Mouse (Mus musculus) adrenal gland, adult 18-20 months (tissue): ENCODE data around the gene Tdrd9. TPM values are rescaled to one million over a fixed set of nuclear protein-coding genes. Genes with fewer than 3 reads are reported as not detected.

Experiments
- DNase-seq, 2 experiments: peaks; one replicate each; pipeline ENCODE4 v3.0.0; 2021 to 2022; ENCODE audit warnings: low spot score in 2 of 2
- total RNA-seq, 2 experiments: library from RNA; stranded (reverse); gene quantifications; 1 replicate in 1 of 2; 2 replicates in 1 of 2; pipeline ENCODE4 v1.2.3; 2021

Tdrd9 gene
- total RNA-seq, 2 experiments from 2014 or later: 0.30 TPM; not detected in 1

DNA sequence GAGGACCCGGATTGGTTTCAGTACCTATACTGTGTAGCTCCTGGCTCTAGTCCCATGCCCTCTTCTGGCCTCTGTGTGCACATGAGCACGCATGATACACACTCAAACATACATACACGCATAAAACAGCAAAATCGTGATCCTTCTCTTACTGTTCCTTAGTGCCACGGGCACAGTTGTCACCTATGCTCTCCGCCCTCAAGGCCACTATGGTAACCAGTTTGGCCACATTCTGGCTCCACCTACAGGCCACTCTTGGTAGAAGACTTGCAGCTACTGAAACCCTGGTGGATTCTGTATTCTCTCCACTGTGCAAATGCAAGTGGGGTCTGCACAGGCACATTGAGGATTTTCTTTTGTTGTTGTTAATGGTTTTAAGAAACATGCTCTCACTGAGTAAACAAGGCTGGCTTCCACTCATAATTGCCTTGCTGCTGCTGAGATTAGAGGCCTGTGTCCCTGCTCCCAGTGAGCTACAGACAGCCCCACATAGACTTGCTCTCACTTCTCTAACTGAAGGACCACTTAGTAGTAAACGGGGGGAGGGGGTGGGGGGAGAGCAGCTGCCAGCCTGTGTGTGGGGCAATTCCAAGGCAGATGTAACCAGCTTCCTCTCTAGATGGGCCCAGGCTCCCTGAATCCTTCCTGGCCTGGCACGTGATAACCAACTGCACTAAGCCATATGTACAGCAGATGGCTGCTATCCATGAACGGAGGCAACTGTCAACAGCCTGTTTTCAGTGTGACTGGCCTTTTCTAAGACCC, 13.1 kb upstream of the Tdrd9 start:
- DNase-seq: peak; percentile 69 to 71

DNA sequence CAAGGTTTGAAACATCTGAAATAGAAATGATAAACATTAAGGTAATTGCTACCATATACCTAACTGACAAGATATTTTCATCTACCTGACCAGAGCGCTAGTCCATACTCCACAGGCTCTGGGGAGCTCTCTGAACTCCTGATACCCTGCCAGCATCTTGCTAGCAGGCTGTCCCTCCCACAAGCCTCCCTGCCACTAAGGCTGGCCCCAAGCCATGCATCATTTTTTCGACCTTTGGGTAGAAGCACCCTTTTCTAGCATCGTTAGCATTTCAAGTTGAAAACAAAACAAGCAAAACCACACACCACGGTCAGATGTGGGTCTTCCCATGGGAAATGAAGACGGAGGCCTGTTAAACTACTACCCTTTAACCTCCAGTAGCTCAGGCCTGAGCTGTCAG, 8.0 kb upstream of the Tdrd9 start:
- DNase-seq: no peak

- peak; percentile 100 for DNase-seq
Measured at GRCm38 (mm10) chr12:111966683-111967173, 4.6 kb upstream of the Tdrd9 start, which contains the start of gene Atp5mpl. Gene Atp5mpl (minus strand): TSS chr12:111966977.

GRCm38 (mm10) chr12:111970085-111970484, 1.3 kb upstream of the Tdrd9 start:
- DNase-seq: no peak

DNA sequence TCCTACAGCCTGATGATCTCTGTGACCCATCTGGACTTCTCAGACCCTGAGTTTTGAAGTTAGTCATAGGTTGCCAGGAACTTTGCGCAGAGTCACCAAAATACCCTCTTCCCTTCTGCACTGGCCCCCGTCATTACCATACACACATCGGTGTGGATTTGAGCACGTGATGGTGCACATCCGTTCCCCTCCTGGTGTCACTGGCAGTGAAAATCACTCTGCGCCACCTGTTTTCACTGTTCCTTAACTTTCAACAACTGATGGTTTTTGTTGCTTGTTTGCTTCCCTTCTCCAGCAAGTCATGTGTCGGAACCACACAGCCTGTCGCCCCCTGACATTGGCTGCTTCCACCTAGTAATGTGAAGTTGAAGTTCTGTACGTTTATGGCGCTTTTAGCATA, 1.1 kb downstream of the Tdrd9 start:
- no peak for DNase-seq

GRCm38 (mm10) chr12:111974578-111974977, 3.2 kb downstream of the Tdrd9 start:
- no peak for DNase-seq

DNA sequence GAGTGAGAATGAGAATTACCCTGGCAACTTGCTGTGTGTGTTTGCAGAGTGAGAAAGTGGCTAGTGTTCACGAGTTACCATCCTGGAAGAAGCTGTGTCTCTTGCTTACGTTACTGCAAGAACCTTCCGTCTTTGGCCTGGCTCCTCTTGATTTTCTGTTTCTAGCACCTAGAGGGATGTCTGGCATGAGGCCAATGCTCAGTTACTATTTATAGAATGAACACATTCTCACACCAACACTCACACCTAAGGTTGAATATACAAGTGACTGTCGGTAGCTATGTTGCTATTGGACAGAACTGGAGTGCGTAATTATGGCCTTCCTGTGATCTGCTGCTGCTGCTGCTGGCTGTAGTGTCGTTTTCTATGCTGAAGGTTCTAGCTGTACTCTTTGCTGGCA, 5.8 kb downstream of the Tdrd9 start:
- no peak for DNase-seq

DNA sequence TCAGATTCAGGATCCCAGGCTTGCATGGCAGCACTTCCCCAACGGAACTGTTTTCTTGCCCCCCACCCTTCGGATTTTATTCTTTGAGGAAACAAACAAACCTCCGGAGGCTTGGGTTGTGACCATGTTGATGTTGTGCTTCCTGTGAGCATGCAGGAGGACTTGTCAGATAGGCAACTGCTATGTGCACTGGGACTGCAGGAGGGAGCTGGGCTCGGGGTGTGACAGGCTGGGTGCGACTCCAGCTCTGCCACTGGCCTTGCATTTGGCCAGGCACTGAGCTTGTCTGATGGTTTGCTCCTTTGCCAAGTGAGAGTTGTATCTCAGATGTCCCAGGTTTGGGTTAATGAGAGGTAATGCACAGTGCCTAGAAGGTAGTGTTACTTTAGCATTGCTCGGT, 6.9 kb downstream of the Tdrd9 start:
- DNase-seq: no peak

DNA sequence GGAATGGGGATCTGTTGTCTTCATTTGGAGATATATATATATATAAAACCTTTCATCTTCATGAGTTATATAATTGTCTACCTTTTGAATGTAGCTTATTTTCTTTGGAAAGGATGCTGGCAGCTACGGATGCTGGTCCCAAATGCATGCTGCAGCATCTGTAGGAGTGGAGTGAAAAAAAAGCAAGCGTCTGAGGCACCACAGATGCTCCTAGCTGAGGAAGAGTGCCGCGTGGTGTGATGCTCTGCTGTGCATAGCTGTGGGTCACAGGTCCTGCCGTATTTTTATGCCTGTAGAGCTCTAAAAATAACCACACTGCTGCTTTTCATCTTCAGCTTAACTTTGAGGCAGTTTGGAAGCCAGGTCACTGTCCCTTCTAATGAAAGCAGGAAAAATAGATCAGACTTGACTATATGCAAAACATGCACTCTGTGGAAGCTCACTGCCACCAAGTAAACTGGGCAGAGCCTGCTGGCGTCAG, 9.6 kb downstream of the Tdrd9 start, which contains the start of gene Rd3l:
Rd3l (minus strand) TSS at position 431 of the 481 bp plus-strand sequence.
- DNase-seq: no peak

GRCm38 (mm10) chr12:111981831-111982230, 10.5 kb downstream of the Tdrd9 start:
- no peak for DNase-seq

- DNase-seq: no peak
Measured at GRCm38 (mm10) chr12:111983165-111983564, 11.8 kb downstream of the Tdrd9 start.

DNA sequence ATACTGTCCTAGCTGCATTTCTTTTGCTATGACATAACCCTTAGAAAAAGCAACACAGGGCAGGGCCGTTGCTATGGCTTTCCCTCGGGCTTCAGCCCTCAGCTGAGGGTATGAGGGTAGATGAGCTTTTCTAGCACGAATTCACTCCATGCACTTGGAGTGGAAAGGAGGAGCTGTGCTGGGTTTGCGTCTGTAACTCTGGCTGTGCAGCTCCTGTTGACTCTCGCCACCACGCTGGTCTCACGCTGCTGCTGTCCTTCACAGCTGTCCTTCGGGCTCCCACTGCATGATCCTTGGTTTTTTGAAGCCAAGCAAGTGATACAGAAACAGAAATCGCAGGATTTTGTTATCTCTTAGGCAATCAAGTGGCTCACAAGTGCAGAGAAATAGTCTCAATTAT, 15.4 kb downstream of the Tdrd9 start:
- DNase-seq: no peak

DNA sequence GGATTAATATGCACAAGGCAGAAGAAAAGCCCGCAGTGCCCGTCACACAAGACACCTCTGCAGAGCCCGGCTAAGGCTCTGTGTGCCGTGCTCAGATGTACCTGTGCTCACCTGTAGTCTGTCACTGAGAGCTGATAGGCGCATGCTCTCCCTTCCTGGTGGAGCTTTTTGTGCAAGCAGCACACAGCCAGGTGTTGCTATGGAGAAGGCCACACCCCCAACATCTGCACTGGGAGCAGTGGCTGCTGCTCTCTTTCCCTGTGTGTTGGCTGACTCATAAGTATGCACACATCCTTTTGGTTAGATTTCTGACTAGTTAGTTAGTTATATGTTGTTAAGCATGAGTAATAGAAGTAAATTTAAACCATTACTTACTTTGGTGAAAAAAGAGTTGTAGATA, 21.3 kb downstream of the Tdrd9 start:
- DNase-seq: no peak

- DNase-seq: no peak
Measured at GRCm38 (mm10) chr12:111995161-111995560, 23.8 kb downstream of the Tdrd9 start.

- no peak for DNase-seq
Measured at GRCm38 (mm10) chr12:111999735-112000134, 28.4 kb downstream of the Tdrd9 start.

GRCm38 (mm10) chr12:112001223-112001622, 29.9 kb downstream of the Tdrd9 start:
- DNase-seq: peak; percentile 68 to 69

DNA sequence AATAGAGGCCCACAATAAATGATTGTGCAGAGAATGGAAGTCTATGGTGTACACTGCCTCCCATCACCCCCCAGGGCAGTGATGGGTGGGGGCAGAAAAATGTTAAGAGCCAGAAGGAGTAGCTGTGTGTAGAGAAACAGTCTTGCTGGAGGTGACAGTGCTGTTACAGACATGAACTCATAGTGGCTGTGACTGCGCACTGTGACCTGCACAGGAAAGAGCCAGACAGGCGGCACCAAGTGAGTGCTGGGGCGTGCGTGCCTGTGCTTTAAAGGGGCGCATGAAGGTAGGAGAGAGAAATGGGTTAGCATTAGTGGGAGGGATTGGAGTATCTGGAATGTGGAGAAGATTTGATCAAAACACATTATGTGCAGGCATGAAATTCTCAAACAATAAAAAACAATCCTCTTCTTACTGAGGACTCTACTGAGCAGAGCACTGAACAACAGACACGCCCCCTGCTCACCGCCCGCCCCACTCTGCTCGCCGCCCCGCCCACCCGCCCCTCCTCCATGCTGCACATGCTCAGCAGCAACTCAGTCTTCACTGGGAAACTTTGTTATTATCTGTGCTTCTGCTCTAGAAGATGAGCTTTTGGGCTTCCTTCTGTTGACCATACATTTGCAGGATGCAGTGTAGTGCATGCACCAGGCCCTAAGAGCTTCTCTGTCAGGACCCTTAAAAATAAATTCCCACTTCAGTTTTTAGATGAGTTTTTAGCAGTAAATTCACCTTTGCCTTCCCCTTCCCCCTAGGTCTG, 41.3 kb downstream of the Tdrd9 start:
- DNase-seq: no peak

DNA sequence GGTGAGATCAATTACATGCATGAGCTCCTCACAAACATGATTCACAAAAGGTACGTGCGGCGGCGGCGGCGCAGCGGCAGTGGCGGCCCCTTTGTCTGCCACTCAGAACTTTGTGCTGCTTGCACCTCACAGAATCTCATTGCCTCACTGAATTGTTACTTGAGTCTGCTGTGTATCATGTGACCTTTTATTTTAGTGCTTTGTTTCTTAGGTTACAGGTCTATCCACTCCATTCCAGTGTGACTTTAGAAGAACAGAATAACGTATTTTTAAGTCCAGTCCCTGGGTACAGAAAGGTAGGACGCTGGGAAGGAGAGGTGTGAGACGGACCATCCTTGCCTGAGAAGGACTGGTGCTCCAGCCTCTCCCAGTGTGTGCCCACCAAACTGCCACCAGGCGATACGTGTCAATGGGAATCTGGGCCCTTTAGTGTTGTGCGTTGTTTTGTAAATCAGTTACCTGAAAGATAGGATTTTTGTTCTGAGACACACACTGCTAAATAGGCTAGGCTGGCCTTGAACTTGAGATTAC, 42.0 kb downstream of the Tdrd9 start:
- DNase-seq: no peak

DNA sequence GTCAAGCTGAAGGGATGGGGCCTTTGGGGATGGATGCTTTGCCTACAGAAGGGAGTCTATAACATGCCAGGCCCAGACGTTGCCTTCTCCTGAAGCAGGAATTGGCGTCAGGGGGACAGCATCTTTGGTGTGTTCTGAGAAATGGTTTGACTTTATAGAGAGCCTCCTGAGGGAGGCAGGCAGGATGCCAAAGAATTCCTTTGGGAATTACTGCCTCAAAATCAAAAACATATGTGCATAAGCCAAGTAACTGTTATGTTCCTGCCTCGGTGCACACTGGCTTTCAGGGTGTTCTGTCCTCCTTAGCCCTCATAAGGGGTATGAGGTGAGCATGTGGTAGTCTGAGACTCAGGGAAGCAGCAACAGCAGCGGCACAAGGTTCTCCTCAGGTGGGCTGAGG, 45.0 kb downstream of the Tdrd9 start:
- DNase-seq: no peak

GRCm38 (mm10) chr12:112023306-112023705, 51.9 kb downstream of the Tdrd9 start:
- no peak for DNase-seq

DNA sequence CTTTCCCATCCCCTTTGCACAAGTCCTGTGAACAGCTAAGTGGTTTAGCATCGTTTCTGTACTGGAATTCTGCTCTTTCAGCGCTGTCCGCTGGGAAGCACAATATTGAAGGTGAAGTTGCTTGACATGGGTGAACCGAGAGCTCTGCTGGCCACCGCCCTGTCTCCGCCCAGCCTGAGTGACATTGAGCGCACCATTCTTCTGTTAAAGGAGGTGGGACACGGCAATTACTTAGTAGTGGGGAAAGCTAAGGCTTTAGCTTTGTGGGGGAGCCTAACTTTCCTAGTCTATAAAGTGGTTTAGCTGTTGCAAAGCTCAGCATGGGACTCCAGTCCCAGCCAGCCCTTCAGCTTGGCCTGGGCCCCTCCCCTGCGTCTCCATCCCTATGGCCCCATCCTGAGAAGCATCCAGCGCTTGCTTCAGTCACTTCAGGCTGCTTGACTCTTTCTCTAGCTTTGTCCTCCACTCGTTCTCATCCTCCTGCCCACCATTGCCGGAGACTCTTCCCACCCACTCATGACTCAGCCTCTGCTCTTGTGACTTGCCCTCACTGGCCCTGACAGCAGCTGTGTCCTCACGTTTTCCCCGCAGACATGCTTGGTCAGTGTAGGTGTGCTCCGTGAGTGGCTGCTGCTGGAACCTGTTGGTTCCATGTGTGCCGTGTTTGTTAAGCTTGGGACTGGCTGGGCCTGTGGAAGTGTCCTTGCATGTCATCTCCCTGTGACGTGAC, 53.4 kb downstream of the Tdrd9 start:
- no peak for DNase-seq
